Mouse (Mus musculus) heart, embryonic 12.5 days (tissue): ENCODE results near the gene Trir. TPM values are rescaled to one million over a fixed set of nuclear protein-coding genes. Genes with fewer than 3 reads are reported as not detected.

Experiments
- ATAC-seq: fragments of 200-750 bp; cut with Nextera tagmentation; 2 replicates; pipeline ENCODE4 v1.8.0; 2017; ENCODE audit warnings: moderate TSS enrichment, moderate library complexity; ENCODE audit not compliant: insufficient number of reproducible peaks, low FRiP score
- H3K27ac ChIP-seq: fragments of 300-500 bp; sonication (generic); 2 replicates; pipeline ENCODE4 v1.5.1; 2016; ENCODE audit warnings: mild to moderate bottlenecking, moderate library complexity; ENCODE audit not compliant: poor library complexity, severe bottlenecking
- H3K27me3 ChIP-seq: fragments of 300-500 bp; sonication (generic); replicated peaks from 2 replicates; pipeline ENCODE4 v1.6.1; 2016; ENCODE audit warnings: mild to moderate bottlenecking, moderate library complexity
- H3K36me3 ChIP-seq: fragments of 300-500 bp; sonication (generic); 2 replicates; pipeline ENCODE4 v1.6.1; 2016; ENCODE audit warnings: mild to moderate bottlenecking, moderate library complexity
- H3K4me1 ChIP-seq: fragments of 300-500 bp; sonication (generic); replicated peaks from 2 replicates; pipeline ENCODE4 v1.6.1; 2016; ENCODE audit warnings: mild to moderate bottlenecking
- H3K4me2 ChIP-seq: fragments of 300-500 bp; sonication (generic); 2 replicates; pipeline ENCODE4 v1.6.1; 2016; ENCODE audit warnings: mild to moderate bottlenecking, moderate library complexity
- H3K4me3 ChIP-seq: fragments of 300-500 bp; sonication (generic); 2 replicates; pipeline ENCODE4 v1.5.1; 2016; ENCODE audit warnings: mild to moderate bottlenecking
- H3K9ac ChIP-seq: fragments of 300-500 bp; sonication (generic); 2 replicates; pipeline ENCODE4 v1.6.1; 2016; ENCODE audit warnings: mild to moderate bottlenecking, moderate library complexity
- H3K9me3 ChIP-seq: fragments of 300-500 bp; sonication (generic); replicated peaks from 2 replicates; pipeline ENCODE4 v1.6.1; 2016; ENCODE audit warnings: mild to moderate bottlenecking, moderate library complexity
- WGBS: fragments of 180-500 bp; shearing (Covaris S2); methylation state at CpG from one replicate; pipeline ENCODE4 v1.1.7; 2016; 5-methylcytosine and 5-hydroxymethylcytosine counted together
- polyA plus RNA-seq: library from polyadenylated mRNA; unstranded; fragments of >200 nt; fragmentation: Nextera tagmentation; extraction: Ambion mirVana; gene quantifications from 2 replicates; pipeline ENCODE4 v1.2.1, GENCODE M21; 2016

Gene Trir
- polyA plus RNA-seq, 1 experiment from 2014 or later, result 102 TPM

DNA sequence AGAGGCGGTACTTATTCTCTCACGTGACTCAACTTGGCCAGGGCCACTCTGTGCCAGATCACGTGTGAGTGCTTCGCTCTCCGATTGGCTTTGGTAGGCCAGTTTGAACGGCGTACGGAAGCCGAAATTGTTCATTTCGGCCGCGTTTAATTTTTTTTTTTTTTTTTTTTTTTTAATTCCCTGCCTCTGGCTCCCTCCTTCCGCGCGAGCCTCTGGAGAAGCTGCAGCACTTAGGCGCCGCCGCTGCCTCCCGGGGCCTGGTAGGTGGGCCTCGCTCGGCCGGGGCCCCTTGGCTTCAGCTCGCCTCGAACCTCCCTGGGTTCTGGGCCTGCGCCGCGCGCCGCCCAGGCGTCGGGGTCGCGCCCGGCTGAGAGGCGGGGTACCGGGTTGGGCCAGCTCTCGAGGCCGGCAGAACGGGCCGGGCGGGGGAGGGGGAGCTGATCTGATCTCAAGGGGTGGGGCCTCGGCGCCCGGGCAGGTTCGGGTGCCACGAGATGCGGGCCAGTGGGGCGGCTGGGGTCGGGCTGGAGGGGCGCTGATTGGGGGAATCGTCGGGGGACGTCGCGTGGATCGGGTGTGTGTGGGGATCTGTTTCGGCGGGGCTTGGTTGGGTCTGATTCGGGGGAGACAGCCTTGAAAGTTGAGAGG is 10.2 kb downstream of the Trir start, which contains the start of gene Tnpo2:
Gene Tnpo2 (plus strand): TSS at position 198 of the 648 bp plus-strand sequence.
- Histone ChIP-seq H3K27me3 (no peaks in the 10 kb centered on the region), H3K4me3 (peak within 1 kb of the TSS; percentile 92), H3K9ac (peak within 1 kb of the TSS; percentile 95), H3K36me3 (peaks cover 43% of the 10 kb centered on the region), H3K9me3 (no peaks in the 10 kb centered on the region), H3K4me2 (peak within 1 kb of the TSS; percentile 92), H3K4me1 (peaks cover 24% of the 10 kb centered on the region), H3K27ac (peak within 1 kb of the TSS; percentile 99)
- peak; percentile 94 for ATAC-seq
- WGBS, result under 1% methylated on average over 59 of the region's 59 CpGs

DNA sequence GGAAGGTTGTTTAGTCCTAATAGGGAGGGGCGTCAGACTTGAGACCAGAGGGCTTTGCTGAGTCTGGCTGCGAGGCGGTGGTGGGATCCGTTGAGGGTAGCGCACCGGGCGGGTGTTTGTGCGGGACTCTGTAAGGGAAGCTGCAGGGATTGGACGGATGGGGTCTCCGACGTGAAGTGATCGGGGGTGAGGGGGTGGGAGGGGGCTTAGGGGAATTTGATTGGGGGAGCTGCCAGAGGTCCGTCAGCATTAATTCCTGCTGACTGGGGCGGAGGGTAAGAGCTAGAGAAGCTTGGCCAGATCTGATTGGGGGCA is 10.7 kb downstream of the Trir start:
- H3K27ac ChIP-seq, result peak overlapping the region; percentile 99
- 0% methylated on average over 14 of the region's 14 CpGs for WGBS
- H3K27me3 ChIP-seq, result no peaks in the 10 kb centered on the region
- H3K4me1 ChIP-seq, result peaks cover 24% of the 10 kb centered on the region
- peak overlapping the region; percentile 91 for H3K4me2 ChIP-seq
- peak overlapping the region; percentile 92 for H3K4me3 ChIP-seq
- H3K9me3 ChIP-seq, result no peaks in the 10 kb centered on the region
- peak; percentile 48 for ATAC-seq
- H3K36me3 ChIP-seq, result peaks cover 43% of the 10 kb centered on the region
- peak overlapping the region; percentile 95 for H3K9ac ChIP-seq

DNA sequence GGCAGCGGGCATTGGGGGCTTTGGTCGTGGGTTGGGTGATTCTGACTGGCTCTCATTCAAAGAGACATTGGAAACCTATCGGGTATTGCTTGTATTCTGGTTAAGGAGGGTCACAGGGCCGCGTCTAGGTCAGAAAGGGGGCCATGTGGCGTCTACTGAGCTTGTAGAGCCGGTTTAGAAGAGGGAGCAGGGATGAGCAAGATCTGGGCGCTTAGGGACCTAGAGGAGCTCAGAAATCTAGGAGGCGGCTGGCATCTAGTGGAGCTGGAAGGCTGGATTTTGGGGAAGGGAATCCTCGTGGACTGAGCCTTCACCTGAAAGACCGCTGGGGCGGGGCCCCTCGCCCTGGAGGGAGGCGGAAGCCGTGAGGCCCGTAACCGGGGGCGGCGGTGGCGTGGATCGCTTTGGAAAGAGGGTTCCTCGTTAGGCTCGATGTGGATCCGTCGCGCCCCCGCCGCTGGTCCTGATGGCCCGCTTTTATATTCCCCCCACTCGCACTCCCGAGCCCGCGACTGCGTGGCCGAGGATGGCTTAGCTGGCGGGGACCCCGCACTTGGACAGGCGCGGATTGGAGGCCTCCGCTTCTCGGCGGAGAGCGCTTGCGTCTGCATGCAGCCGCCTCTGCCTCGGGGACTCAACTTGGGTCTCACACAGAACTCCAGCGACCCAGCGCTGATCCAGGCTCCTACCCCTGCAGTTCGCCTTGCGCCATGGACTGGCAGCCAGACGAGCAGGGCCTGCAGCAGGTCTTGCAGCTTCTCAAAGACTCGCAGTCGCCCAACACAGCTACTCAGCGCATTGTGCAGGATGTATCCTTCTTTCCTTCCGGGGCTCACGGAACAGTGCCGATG is 11.3 kb downstream of the Trir start:
- Histone ChIP-seq H3K4me1 (peaks cover 24% of the 10 kb centered on the region), H3K9ac (peak overlapping the region; percentile 95), H3K4me3 (peak overlapping the region; percentile 92), H3K27ac (peak overlapping the region; percentile 99), H3K36me3 (peaks cover 42% of the 10 kb centered on the region), H3K9me3 (no peaks in the 10 kb centered on the region), H3K27me3 (no peaks in the 10 kb centered on the region), H3K4me2 (peak overlapping the region; percentile 91)
- no peak; the same call in 1 of the 2 replicates for ATAC-seq
- under 1% methylated on average over 56 of the region's 57 CpGs for WGBS

DNA sequence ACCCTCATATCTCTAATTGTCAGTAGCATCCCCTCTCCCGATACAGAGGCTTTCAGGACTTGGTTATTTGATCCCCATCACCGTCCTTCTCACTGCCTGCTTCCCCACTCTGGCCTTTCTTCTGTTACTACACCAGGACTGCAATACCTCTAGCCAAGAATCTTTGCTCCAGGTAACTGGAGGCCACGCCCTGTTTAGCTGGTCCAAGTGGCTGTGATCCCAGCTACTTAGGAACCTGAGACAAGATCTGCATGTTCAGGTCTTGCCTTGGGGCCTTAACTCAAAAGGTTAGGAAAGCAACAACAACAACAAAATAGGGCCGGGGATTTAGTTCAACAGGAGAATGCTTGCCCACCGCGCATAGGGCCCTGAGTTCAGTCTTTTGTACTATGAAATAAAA is 17.0 kb downstream of the Trir start:
- Histone ChIP-seq H3K4me2 (no peak overlapping the region), H3K36me3 (peaks cover 88% of the 10 kb centered on the region), H3K27me3 (no peaks in the 10 kb centered on the region), H3K4me3 (no peak overlapping the region), H3K4me1 (peaks cover under 1% of the 10 kb centered on the region), H3K9ac (no peak overlapping the region), H3K27ac (no peak overlapping the region), H3K9me3 (no peaks in the 10 kb centered on the region)
- no peak for ATAC-seq
- WGBS, result 87% methylated on average over 6 of the region's 6 CpGs

DNA sequence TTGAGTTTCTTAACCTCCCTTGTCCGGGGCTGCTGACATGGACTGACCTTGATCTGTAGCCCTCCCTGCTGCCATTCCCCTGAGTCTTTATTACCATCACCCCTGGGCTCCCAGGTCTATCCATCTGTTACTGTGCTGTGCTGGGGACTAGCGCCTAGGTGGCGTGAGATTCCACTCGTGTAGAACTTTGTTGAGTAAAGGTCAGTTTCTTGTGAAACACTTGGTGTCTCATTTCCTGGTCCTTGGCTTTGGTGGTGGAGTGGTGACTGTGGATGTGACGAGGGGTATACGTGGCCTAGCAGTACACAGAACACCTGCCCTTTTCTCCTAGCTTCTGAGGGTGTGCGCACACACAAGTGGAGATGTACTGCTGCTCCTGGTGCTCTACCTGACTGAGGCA is 30.7 kb downstream of the Trir start:
- H3K27me3 ChIP-seq, result no peaks in the 10 kb centered on the region
- 85% methylated on average over 7 of the region's 7 CpGs for WGBS
- H3K4me1 ChIP-seq, result peaks cover 8% of the 10 kb centered on the region; the same call in 1 of the 2 replicates
- no peak for ATAC-seq
- H3K9me3 ChIP-seq, result no peaks in the 10 kb centered on the region
- H3K36me3 ChIP-seq, result peaks cover 56% of the 10 kb centered on the region
- H3K4me2 ChIP-seq, result no peak overlapping the region
- no peak overlapping the region for H3K27ac ChIP-seq
- no peak overlapping the region for H3K4me3 ChIP-seq
- no peak overlapping the region for H3K9ac ChIP-seq

DNA sequence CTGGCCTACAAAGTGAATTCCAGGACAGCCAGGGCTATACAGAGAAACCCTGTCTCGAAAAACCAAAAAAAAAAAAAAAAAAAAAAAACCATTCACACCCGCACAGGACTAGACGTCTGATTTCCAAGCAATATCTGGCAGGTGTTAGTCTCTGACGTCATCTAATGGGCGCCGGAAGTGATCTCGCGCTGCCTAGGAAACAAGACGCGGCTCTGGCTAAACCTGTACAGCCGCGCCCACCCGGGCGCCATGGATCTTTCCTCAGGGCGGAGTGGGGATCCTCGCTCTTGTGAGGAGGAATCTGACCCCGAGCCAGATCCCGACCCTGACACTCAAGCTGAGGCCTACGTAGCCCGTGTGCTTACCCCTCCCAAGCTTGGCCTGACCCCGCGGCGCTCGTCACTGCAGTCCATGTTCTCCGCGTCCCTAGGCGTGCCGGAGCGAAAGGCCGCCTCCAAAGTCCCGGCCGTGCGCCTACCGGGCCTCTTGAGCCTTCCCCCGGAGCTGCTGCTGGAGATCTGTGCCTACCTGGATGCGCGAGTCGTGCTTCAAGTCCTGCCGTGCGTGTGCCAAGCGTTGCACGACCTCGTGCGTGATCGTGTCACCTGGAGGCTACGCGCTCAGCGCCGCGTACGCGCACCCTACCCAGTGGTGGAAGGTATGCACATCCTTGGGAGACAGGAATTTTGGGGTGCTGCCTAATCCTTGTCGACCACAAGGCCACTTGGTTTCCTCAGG is 33.4 kb downstream of the Trir start, which contains the start of gene Fbxw9:
Gene Fbxw9 (plus strand): TSS at position 177 of the 738 bp plus-strand sequence.
- peaks cover 8% of the 10 kb centered on the region; the same call in 1 of the 2 replicates for H3K4me1 ChIP-seq
- ATAC-seq, result peak; percentile 84
- H3K27ac ChIP-seq, result no peak within 1 kb of the TSS
- H3K4me2 ChIP-seq, result peak within 1 kb of the TSS; percentile 97
- peaks cover 34% of the 10 kb centered on the region for H3K36me3 ChIP-seq
- H3K9me3 ChIP-seq, result no peaks in the 10 kb centered on the region
- WGBS, result under 1% methylated on average over 52 of the region's 53 CpGs
- peak within 1 kb of the TSS; percentile 88 for H3K4me3 ChIP-seq
- no peaks in the 10 kb centered on the region for H3K27me3 ChIP-seq
- peak within 1 kb of the TSS; percentile 78 for H3K9ac ChIP-seq

DNA sequence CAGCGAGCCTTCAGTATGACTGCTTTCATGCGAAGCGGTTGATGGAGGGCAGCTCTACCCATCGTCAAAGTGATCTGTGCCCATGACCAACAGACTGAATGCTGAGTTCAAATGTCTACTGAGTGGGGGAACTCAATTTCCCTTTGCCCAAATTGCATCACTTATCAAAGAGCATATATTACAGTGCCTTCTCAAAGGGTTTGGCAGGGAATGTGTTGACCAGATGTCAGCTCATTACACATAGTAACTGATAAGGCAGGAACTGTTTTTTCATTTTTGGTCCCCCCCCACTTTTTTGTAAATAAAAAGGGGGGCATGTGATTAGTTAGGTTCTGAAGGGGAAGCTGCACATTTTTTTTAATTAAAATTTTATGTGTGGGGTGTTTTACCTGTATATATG is 36.0 kb downstream of the Trir start:
- H3K4me3 ChIP-seq, result no peak overlapping the region
- no peak overlapping the region for H3K27ac ChIP-seq
- peaks cover 8% of the 10 kb centered on the region; the same call in 1 of the 2 replicates for H3K4me1 ChIP-seq
- H3K9ac ChIP-seq, result no peak overlapping the region
- 92% methylated on average over 4 of the region's 4 CpGs for WGBS
- no peaks in the 10 kb centered on the region for H3K27me3 ChIP-seq
- ATAC-seq, result no peak
- no peaks in the 10 kb centered on the region for H3K9me3 ChIP-seq
- peaks cover 34% of the 10 kb centered on the region for H3K36me3 ChIP-seq
- no peak overlapping the region for H3K4me2 ChIP-seq

DNA sequence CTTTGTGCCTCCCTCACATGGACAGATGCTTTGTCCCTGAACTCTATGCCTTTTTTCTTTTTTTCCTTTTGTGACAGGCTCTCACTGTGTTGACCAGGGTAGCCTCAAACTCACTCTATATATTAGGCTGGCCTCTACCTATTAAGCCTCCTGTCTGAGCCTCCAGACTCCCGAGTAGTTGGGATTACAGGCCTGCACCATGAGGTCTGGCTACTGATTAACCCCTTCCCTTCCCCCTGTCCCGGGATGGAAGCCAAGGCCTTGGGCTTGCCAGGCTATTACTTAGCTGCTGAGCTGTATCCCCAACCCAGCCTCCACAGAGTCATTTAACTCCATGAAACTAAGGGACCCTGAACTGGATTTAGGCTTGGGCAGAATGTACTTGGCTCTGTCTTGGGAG is 38.6 kb downstream of the Trir start:
- Histone ChIP-seq H3K9me3 (no peaks in the 10 kb centered on the region), H3K4me3 (no peak overlapping the region), H3K9ac (no peak overlapping the region), H3K36me3 (peaks cover 34% of the 10 kb centered on the region), H3K4me1 (peaks cover 8% of the 10 kb centered on the region; the same call in 1 of the 2 replicates), H3K27me3 (no peaks in the 10 kb centered on the region), H3K27ac (no peak overlapping the region), H3K4me2 (no peak overlapping the region)
- no peak for ATAC-seq
- 43% methylated on average over 2 of the region's 2 CpGs for WGBS

DNA sequence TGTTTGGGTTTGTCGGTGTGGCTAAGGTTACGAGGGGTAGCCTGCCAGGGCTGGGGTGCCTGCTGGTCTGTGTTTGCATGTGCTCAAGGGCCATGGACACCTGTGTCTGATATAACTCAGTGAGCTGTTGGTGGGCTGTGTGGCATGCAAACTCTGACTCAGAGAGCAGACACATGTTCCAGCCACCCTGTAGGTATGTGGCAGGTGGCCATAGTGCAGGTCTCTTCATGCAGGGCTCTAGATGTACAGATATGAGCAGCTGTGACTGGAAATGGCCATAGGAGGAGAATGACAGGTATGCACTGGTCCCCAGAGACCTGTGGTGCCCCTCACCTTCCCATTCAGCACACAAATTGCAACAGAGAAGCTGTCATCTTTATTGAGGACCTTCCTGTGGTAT is 40.5 kb downstream of the Trir start:
- Histone ChIP-seq H3K36me3 (peaks cover 29% of the 10 kb centered on the region), H3K9ac (no peak overlapping the region), H3K27me3 (no peaks in the 10 kb centered on the region), H3K4me3 (no peak overlapping the region), H3K4me2 (no peak overlapping the region), H3K9me3 (no peaks in the 10 kb centered on the region), H3K4me1 (peaks cover 6% of the 10 kb centered on the region), H3K27ac (no peak overlapping the region)
- 82% methylated on average over 2 of the region's 2 CpGs for WGBS
- ATAC-seq, result no peak

DNA sequence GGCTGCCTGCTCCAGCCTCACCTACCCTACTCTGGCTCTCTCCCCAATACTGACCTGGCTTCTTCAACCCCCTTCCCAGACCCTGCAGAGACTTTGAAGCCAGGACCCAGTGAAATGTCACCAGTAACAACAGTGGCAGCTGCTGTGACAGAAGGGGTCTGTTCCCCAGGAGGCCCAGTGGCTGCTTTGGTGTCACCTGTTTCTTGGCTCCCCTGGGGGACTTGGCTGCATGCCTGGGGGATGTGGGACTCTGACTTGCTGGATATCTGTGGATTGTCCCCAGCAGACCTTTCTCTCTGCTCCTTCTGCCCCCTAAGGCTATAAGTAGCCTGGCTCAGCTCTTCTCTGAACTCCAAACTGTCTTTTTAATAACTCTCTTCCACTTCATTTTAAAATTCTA is 41.4 kb downstream of the Trir start, which contains the start of gene Gm5741:
Gene Gm5741 (minus strand): TSS at position 1 of the 400 bp plus-strand sequence.
- no peak within 1 kb of the TSS for H3K9ac ChIP-seq
- no peaks in the 10 kb centered on the region for H3K27me3 ChIP-seq
- no peak for ATAC-seq
- H3K4me3 ChIP-seq, result no peak within 1 kb of the TSS
- H3K4me2 ChIP-seq, result no peak within 1 kb of the TSS
- no peak within 1 kb of the TSS for H3K27ac ChIP-seq
- H3K9me3 ChIP-seq, result no peaks in the 10 kb centered on the region
- H3K4me1 ChIP-seq, result peaks cover 14% of the 10 kb centered on the region
- peaks cover 24% of the 10 kb centered on the region for H3K36me3 ChIP-seq

DNA sequence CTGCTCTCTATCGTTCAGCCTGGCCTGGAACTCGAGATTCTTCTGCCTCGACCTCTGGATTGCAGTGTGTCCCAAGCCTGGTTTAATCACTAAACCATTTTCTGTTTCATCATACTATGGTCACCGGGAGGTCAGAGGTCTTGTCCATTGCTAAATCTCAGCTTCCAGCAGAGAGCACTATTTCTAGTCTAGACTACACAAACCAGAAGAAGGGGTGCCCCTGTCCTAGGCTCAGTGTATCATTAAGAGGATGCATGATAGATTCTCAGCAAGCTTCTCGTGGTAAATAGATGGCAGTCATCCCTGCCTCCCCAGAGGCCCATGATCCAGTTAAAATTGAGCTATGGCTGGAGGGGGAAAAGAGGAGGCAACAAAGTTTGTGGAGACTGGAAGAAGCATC is 44.4 kb downstream of the Trir start:
- Histone ChIP-seq H3K9ac (no peak overlapping the region), H3K9me3 (no peaks in the 10 kb centered on the region), H3K4me3 (peak overlapping the region; percentile 96), H3K4me2 (peak overlapping the region; percentile 86), H3K36me3 (peaks cover 44% of the 10 kb centered on the region), H3K27ac (0 out of 2 replicates have a peak overlapping the region, but pooled peaks have one; percentile 96), H3K27me3 (no peaks in the 10 kb centered on the region), H3K4me1 (peaks cover 15% of the 10 kb centered on the region)
- WGBS, result 87% methylated on average over 5 of the region's 5 CpGs
- ATAC-seq, result no peak
